Mouse (Mus musculus) C2C12 (cell line): ENCODE results near the gene Ndufaf2. TPM values are rescaled to one million over a fixed set of nuclear protein-coding genes. Genes with fewer than 3 reads are reported as not detected.

Experiments
- H3K27me3 ChIP-seq: one replicate; pipeline ENCODE4 v1.6.1; 2011; ENCODE audit not compliant: control insufficient read depth, insufficient read depth, insufficient read length
- H3K36me3 ChIP-seq: one replicate; pipeline ENCODE4 v1.6.1; 2011; ENCODE audit not compliant: control insufficient read depth, insufficient read depth
- H3K4me3 ChIP-seq: one replicate; pipeline ENCODE4 v1.5.1; 2011; ENCODE audit warnings: mild to moderate bottlenecking, control low read depth; ENCODE audit not compliant: poor library complexity, insufficient read depth, severe bottlenecking
- H3K79me2 ChIP-seq: one replicate; pipeline ENCODE4 v1.6.1; 2011; ENCODE audit not compliant: control insufficient read depth, insufficient read depth
- H3K79me3 ChIP-seq: one replicate; pipeline ENCODE4 v1.6.1; 2011; ENCODE audit warnings: low read depth, control low read depth
- H3ac ChIP-seq: one replicate; pipeline ENCODE3; 2011; ENCODE audit warnings: low read depth; ENCODE audit not compliant: control insufficient read depth, insufficient read length
- CEBPB ChIP-seq: IDR thresholded peaks from one replicate; pipeline ENCODE4 v1.6.1; 2011; ENCODE audit warnings: low read depth, mild to moderate bottlenecking, control low read depth, moderate library complexity
- CTCF ChIP-seq: IDR thresholded peaks from one replicate; pipeline ENCODE4 v1.5.1; 2011; ENCODE audit not compliant: control insufficient read depth, insufficient read depth, insufficient read length
- FOSL1 ChIP-seq: IDR thresholded peaks from one replicate; pipeline ENCODE4 v1.8.0; 2011; ENCODE audit warnings: mild to moderate bottlenecking, low read length; ENCODE audit not compliant: poor library complexity, insufficient read depth, severe bottlenecking
- MAX ChIP-seq: IDR thresholded peaks from one replicate; pipeline ENCODE4 v1.6.1; 2011; ENCODE audit warnings: mild to moderate bottlenecking, control low read depth
- MYOD1 ChIP-seq: IDR thresholded peaks from one replicate; pipeline ENCODE4 v1.6.1; 2011; ENCODE audit warnings: low read depth; ENCODE audit not compliant: control insufficient read depth, insufficient read length
- MYOG ChIP-seq: IDR thresholded peaks from one replicate; pipeline ENCODE4 v1.6.1; 2011; ENCODE audit not compliant: control insufficient read depth, insufficient read length; ENCODE audit errors: extremely low read depth
- USF1 ChIP-seq: IDR thresholded peaks from one replicate; pipeline ENCODE4 v1.6.1; 2011; ENCODE audit warnings: low read depth, mild to moderate bottlenecking, control low read depth, moderate library complexity
- polyA plus RNA-seq: library from polyadenylated mRNA; unstranded; fragments of >200 nt; fragmentation: generic; extraction: Trizol; gene quantifications from one replicate; pipeline ENCODE4 v1.2.1, GENCODE M21; 2012; ENCODE audit warnings: missing spikeins

Ndufaf2 gene
- polyA plus RNA-seq, 1 experiment: 40.2 TPM

DNA sequence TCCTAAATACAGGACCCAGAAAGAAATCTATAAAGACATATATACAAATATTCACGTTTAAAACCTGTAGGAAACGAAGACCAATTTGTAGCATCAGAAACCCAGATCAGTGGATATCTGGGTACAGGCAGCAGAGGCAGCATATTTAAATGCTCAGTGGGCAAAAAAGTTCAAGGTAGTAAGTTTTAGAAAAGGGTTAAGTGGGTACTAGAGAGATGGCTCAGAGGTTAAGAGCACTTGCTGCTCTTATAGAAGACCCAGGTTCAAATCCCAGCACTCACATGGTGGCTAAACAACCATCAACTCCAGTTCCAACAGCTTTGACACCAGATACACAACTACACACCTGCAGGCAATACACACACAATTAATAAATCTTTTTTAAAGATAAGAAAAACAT is 1.3 kb downstream of the Ndufaf2 start:
- no peak overlapping the region for H3K4me3 ChIP-seq
- H3K79me2 ChIP-seq: peaks cover 81% of the 10 kb centered on the region
- H3K79me3 ChIP-seq: peaks cover 18% of the 10 kb centered on the region
- TF ChIP-seq MYOD1: no peak
- TF ChIP-seq MAX: no peak
- H3K27me3 ChIP-seq: no peaks in the 10 kb centered on the region
- H3K36me3 ChIP-seq: peaks cover 7% of the 10 kb centered on the region
- no peak overlapping the region for H3ac ChIP-seq

- Histone ChIP-seq H3K79me3 (peaks cover 22% of the 10 kb centered on the region), H3K36me3 (no peaks in the 10 kb centered on the region), H3K79me2 (peaks cover 73% of the 10 kb centered on the region), H3ac (no peak overlapping the region), H3K27me3 (no peaks in the 10 kb centered on the region), H3K4me3 (no peak overlapping the region)
- TF ChIP-seq CTCF (peak; percentile 3), CEBPB (no peak)
These were observed 5.6 kb downstream of the Ndufaf2 start for GRCm38 (mm10) chr13:108152650-108153372.

DNA sequence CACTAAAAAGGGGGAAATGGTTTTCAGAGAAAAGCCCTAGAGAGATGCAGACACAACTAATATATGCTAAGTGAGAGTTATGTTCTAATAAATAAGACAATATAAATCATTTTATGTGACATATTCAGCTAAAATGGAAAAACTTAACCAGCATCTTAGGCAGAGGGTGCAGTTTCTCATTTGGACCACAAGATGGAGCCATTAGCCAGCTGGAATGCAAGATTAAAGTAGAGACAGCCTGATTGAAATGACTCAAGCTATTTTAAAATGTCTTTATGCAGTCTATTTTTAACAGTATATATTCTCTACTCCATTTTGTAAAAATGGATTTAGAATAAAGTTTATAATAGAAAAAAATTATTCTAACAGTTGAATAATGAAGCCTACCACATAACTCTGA is 6.6 kb downstream of the Ndufaf2 start:
- Histone ChIP-seq H3K27me3 (no peaks in the 10 kb centered on the region), H3K4me3 (no peak overlapping the region), H3K79me2 (peaks cover 73% of the 10 kb centered on the region), H3K36me3 (no peaks in the 10 kb centered on the region), H3K79me3 (peaks cover 15% of the 10 kb centered on the region), H3ac (no peak overlapping the region)
- no peak for TF ChIP-seq USF1
- TF ChIP-seq FOSL1: no peak
- TF ChIP-seq MYOD1: no peak
- peak; percentile 1 for TF ChIP-seq CTCF
- TF ChIP-seq CEBPB: no peak

GRCm38 (mm10) chr13:108144086-108144485 is 14.3 kb downstream of the Ndufaf2 start:
- Histone ChIP-seq H3K79me2 (peaks cover 41% of the 10 kb centered on the region), H3K4me3 (no peak overlapping the region), H3K27me3 (no peaks in the 10 kb centered on the region), H3K79me3 (peaks cover under 1% of the 10 kb centered on the region), H3K36me3 (no peaks in the 10 kb centered on the region), H3ac (no peak overlapping the region)
- TF ChIP-seq CTCF (no peak), CEBPB (no peak), MAX (no peak), MYOG (no peak), USF1 (no peak), FOSL1 (no peak), MYOD1 (no peak)

- Histone ChIP-seq H3K79me3 (no peaks in the 10 kb centered on the region), H3K27me3 (no peaks in the 10 kb centered on the region), H3K4me3 (no peak overlapping the region), H3K36me3 (no peaks in the 10 kb centered on the region), H3ac (no peak overlapping the region), H3K79me2 (peaks cover 16% of the 10 kb centered on the region)
- TF ChIP-seq MYOD1 (no peak), USF1 (no peak), FOSL1 (no peak), CEBPB (no peak), MYOG (no peak), CTCF (no peak), MAX (no peak)
These were observed 19.9 kb downstream of the Ndufaf2 start for GRCm38 (mm10) chr13:108138403-108138977.

DNA sequence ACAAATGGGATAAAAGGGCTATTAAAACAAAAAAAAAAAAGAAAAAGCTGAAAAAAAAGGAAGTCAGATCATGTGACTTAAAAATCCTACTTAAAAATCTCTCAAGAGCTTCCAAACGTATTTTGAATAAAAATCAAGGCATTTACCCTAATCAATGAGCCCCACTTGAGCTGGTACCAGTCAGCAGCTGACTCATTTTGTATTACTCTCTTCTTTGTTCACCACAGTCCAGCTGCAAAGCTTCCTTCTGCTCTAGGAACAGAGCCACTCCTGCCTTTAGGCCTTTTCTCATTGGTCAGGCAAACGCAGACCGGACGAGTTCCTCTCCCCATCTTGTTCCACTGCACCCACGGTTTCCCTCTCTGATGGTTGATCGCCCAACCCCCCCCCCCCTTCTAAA is 22.8 kb downstream of the Ndufaf2 start:
- TF ChIP-seq MYOG: no peak
- TF ChIP-seq CTCF: no peak
- TF ChIP-seq FOSL1: no peak
- TF ChIP-seq MAX: no peak
- no peak for TF ChIP-seq USF1
- TF ChIP-seq MYOD1: no peak
- TF ChIP-seq CEBPB: no peak
- Histone ChIP-seq H3ac (no peak overlapping the region), H3K79me2 (peaks cover 6% of the 10 kb centered on the region), H3K27me3 (no peaks in the 10 kb centered on the region), H3K36me3 (no peaks in the 10 kb centered on the region), H3K79me3 (no peaks in the 10 kb centered on the region), H3K4me3 (no peak overlapping the region)
